Mouse (Mus musculus): ENCODE measurements at regions not wholly inside any gene's neighbourhood (a gene's known extent, or its start where the extent isn't known, plus 50 kb on each side); places are given as distances from the start of the nearest gene placed in this dataset.

DNA sequence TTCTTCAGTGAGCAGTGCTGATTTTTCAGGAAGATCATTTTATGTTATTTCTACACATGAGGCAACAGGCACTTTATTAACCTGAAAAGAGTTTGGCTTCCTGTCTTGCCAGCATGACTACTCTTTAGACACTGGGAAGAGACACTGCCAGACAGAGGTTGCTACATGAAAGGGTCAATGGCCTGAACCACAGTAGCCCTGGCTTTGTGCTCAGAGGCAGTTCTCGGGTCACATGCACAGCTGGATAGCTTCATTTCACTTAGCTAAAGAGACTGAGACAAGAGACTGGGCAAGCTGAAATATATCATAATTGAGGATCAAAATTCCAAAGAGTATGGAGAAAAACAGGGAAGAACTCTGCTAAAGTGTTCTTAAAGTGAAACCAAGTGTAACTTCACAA lies 74.9 kb upstream of the Hes1 start:
- H3K27ac ChIP-seq = no peak overlapping the region
- H3K4me3 ChIP-seq = no peak overlapping the region
- no peaks in the 10 kb centered on the region for H3K27me3 ChIP-seq (replicated peaks)
- H3K36me3 ChIP-seq (replicated peaks) = no peaks in the 10 kb centered on the region
- no peak for ATAC-seq (replicated peaks)
- H3K4me1 ChIP-seq = no peaks in the 10 kb centered on the region
- H3K9ac ChIP-seq = no peak overlapping the region
- 45% methylated on average over 1 of the region's 1 CpGs for WGBS
- no peaks in the 10 kb centered on the region for H3K9me3 ChIP-seq
- no peak overlapping the region for H3K4me2 ChIP-seq

DNA sequence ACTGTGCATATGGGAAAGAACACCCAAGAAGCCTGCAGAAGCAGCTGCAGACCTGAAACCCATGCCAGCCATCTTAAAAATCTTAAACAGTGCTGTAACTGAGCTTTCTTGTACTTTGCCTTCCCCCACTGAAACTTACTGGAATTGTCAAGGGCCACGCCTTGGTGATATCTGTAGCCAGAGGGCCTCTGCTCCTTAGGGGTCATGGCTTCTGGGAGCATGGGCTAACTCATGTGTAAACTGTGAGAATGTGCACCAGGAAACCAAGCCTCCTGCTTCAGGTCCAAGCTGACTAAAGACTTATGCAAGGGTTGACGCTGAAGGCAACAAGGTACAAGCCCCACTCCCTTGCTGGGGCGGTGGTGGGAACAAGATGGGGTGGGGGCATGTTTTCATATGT lies 73.8 kb upstream of the Hes1 start:
- ATAC-seq (replicated peaks) = no peak
- 92% methylated on average over 3 of the region's 3 CpGs for WGBS
- no peak overlapping the region for H3K4me3 ChIP-seq
- H3K4me1 ChIP-seq = no peaks in the 10 kb centered on the region
- H3K9ac ChIP-seq = no peak overlapping the region
- H3K36me3 ChIP-seq (replicated peaks) = no peaks in the 10 kb centered on the region
- no peaks in the 10 kb centered on the region for H3K27me3 ChIP-seq (replicated peaks)
- no peak overlapping the region for H3K4me2 ChIP-seq
- no peak overlapping the region for H3K27ac ChIP-seq
- no peaks in the 10 kb centered on the region for H3K9me3 ChIP-seq

DNA sequence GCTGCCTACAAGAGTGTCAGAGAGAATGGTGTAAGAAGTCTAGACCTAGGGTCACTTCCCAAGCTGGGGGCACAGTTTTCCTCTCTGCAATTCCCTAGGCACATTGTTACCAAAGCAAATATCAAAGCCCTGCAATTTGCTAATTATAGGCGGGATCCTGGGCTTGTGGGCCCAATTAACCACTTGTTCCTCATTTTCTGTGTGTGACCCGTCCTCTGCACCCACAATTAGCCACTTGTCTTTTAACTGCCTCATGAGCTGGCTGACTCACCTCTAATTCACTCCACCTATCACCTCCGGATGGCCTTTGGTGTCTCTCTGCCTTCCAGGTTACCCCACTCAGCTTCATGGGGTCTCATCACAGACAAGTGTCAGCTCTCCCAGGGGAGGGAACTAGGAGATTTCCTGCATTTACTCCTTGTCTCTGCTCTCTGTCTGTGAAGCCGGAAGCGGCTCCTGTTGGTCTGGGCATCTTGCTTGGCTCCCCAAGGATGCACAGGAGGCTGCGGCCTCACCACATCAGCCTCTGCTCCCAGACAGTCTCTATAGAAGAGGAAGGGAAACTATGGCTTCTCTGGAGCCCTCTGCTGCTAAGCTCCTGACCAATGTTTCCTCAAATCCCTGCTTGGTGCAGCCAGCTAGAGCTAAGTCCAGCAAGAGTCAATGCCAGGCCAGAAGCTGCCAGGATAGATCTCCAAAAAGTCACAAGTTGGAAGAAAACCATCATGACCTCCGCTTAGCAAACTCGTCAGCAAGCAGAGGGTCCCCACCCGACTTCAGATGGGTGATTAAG lies 73.2 kb upstream of the Hes1 start:
- H3K9ac ChIP-seq = no peak overlapping the region
- no peaks in the 10 kb centered on the region for H3K27me3 ChIP-seq (replicated peaks)
- H3K4me2 ChIP-seq = no peak overlapping the region
- no peaks in the 10 kb centered on the region for H3K9me3 ChIP-seq
- ATAC-seq (replicated peaks) = no peak
- H3K27ac ChIP-seq = no peak overlapping the region
- no peaks in the 10 kb centered on the region for H3K4me1 ChIP-seq
- H3K4me3 ChIP-seq = no peak overlapping the region
- H3K36me3 ChIP-seq (replicated peaks) = no peaks in the 10 kb centered on the region
- 84% methylated on average over 9 of the region's 9 CpGs for WGBS

DNA sequence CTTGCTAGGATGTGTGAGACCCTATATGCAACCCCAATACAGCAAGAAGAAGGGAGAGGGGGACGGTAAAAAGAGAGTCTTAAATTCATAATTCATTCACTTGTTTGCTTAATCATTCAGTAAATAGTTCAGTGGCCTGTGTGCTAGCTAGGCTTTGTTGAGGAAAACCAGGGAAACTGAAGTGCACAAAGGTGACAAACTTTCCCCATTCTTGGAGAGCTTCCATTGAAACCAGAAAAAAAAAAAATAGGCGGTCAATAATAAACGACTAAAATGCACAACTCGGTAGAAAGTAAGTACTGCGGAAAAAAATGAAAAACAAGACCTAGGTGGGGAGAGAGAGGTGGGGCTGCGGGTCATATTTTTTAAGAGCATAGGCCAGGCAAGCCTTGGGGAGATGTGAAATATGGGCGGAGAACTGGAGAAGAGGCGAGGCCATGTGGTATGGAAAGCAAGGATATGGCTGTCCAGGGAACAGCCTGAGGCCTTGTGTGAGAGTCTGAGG lies 72.3 kb upstream of the Hes1 start:
- WGBS = 92% methylated on average over 8 of the region's 8 CpGs
- no peak overlapping the region for H3K4me3 ChIP-seq
- no peak overlapping the region for H3K4me2 ChIP-seq
- no peaks in the 10 kb centered on the region for H3K4me1 ChIP-seq
- H3K9ac ChIP-seq = no peak overlapping the region
- no peak overlapping the region for H3K27ac ChIP-seq
- no peaks in the 10 kb centered on the region for H3K9me3 ChIP-seq
- no peak for ATAC-seq (replicated peaks)
- no peaks in the 10 kb centered on the region for H3K27me3 ChIP-seq (replicated peaks)
- no peaks in the 10 kb centered on the region for H3K36me3 ChIP-seq (replicated peaks)

GRCm38 (mm10) chr16:29993111-29993510 lies 71.1 kb upstream of the Hes1 start:
- no peaks in the 10 kb centered on the region for H3K4me1 ChIP-seq
- no peaks in the 10 kb centered on the region for H3K9me3 ChIP-seq
- no peak overlapping the region for H3K27ac ChIP-seq
- no peaks in the 10 kb centered on the region for H3K27me3 ChIP-seq (replicated peaks)
- 83% methylated on average over 7 of the region's 7 CpGs for WGBS
- no peak overlapping the region for H3K4me2 ChIP-seq
- no peak overlapping the region for H3K9ac ChIP-seq
- H3K4me3 ChIP-seq = no peak overlapping the region
- ATAC-seq (replicated peaks) = no peak
- no peaks in the 10 kb centered on the region for H3K36me3 ChIP-seq (replicated peaks)

DNA sequence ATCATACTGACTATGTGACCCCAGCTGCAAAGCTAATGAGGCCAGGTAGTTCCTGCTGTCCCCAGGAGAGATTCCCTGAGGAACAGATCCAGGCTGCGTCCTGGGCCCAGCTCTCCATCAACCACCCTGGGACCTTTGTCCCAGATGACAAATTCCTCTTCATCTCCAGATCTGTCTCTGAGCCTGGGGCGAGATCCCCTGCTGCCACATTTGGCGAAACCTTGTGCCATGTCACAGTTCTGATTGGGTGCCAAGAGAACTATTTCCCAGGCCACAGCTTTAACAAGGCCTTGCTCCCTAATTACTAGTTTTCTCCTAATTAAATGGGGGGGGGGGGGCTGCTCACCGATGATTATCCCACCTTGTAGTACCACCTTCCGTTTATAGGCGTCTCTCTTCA lies 70.6 kb upstream of the Hes1 start:
- WGBS = 65% methylated on average over 6 of the region's 6 CpGs
- Histone ChIP-seq H3K36me3 (replicated peaks) (no peaks in the 10 kb centered on the region), H3K4me1 (no peaks in the 10 kb centered on the region), H3K27ac (no peak overlapping the region), H3K9me3 (no peaks in the 10 kb centered on the region), H3K27me3 (replicated peaks) (no peaks in the 10 kb centered on the region), H3K9ac (no peak overlapping the region), H3K4me2 (no peak overlapping the region), H3K4me3 (no peak overlapping the region)
- ATAC-seq (replicated peaks) = no peak

- ATAC-seq (replicated peaks) = no peak
- Histone ChIP-seq H3K4me3 (no peak overlapping the region), H3K36me3 (replicated peaks) (no peaks in the 10 kb centered on the region), H3K9ac (no peak overlapping the region), H3K4me2 (no peak overlapping the region), H3K27ac (no peak overlapping the region), H3K27me3 (replicated peaks) (no peaks in the 10 kb centered on the region), H3K9me3 (no peaks in the 10 kb centered on the region), H3K4me1 (no peaks in the 10 kb centered on the region)
- WGBS = 47% methylated on average over 12 of the region's 12 CpGs
These were observed 67.8 kb upstream of the Hes1 start for GRCm38 (mm10) chr16:29996139-29997069.

DNA sequence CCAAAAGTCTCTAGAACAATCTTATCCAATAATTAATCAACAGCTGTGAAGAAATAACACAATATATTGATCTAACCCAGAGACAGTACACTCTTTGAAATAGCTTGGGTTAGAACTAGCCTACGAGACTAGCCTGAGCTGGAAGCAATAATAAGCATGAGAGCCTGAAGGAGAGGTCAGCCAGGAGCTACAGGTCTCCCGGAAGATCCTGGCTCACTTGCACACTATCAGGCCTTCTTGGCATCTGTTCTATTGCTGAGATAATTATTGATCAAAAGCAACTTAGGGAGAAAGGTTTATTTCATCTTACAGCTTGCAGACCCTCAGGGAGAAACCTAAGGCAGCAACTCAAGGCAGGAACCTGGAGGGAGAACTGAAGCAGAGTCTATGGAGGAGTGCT lies 64.0 kb upstream of the Hes1 start:
- WGBS = 91% methylated on average over 2 of the region's 2 CpGs

GRCm38 (mm10) chr16:30005124-30005523 lies 59.1 kb upstream of the Hes1 start:
- H3K9ac ChIP-seq = no peak overlapping the region
- H3K9me3 ChIP-seq = no peaks in the 10 kb centered on the region
- no peaks in the 10 kb centered on the region for H3K36me3 ChIP-seq (replicated peaks)
- H3K4me2 ChIP-seq = no peak overlapping the region
- no peak overlapping the region for H3K4me3 ChIP-seq
- peaks cover 17% of the 10 kb centered on the region for H3K4me1 ChIP-seq
- no peak for ATAC-seq (replicated peaks)
- H3K27me3 ChIP-seq (replicated peaks) = peaks cover 12% of the 10 kb centered on the region; the same call in 1 of the 2 replicates
- H3K27ac ChIP-seq = no peak overlapping the region
- WGBS = 75% methylated on average over 3 of the region's 3 CpGs

More for the DNA sequence above, 64.0 kb upstream of the Hes1 start:
- no peak overlapping the region for H3K27ac ChIP-seq
- no peaks in the 10 kb centered on the region for H3K4me1 ChIP-seq
- no peak for ATAC-seq (replicated peaks)
- no peaks in the 10 kb centered on the region for H3K9me3 ChIP-seq
- no peak overlapping the region for H3K4me3 ChIP-seq
- H3K36me3 ChIP-seq (replicated peaks) = no peaks in the 10 kb centered on the region
- H3K9ac ChIP-seq = no peak overlapping the region
- H3K27me3 ChIP-seq (replicated peaks) = no peaks in the 10 kb centered on the region; the same call in 1 of the 2 replicates
- no peak overlapping the region for H3K4me2 ChIP-seq

DNA sequence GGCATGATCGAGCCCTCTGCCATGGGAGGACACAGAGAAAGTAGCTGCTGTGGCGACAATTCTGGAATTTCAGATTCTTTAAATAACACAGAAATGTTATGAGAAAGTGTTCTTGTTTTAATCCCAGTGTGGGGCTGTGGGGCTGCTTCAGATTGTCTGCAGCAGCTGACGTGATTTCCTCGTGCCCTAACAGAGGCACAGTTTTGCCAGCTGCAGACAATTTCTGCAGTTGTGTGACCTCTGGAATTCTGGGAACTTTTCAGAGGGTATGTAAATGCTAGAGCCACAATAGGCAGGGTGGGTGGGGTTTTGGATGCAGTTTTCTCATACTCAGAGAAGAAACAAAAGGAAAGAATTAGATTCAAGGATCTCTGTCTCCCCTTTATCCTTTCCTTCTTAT lies 57.4 kb upstream of the Hes1 start:
- ATAC-seq (replicated peaks) = no peak
- no peaks in the 10 kb centered on the region for H3K9me3 ChIP-seq
- no peak overlapping the region for H3K4me3 ChIP-seq
- peaks cover 17% of the 10 kb centered on the region for H3K4me1 ChIP-seq
- no peak overlapping the region for H3K27ac ChIP-seq
- H3K4me2 ChIP-seq = no peak overlapping the region
- H3K9ac ChIP-seq = no peak overlapping the region
- 61% methylated on average over 4 of the region's 4 CpGs for WGBS
- H3K36me3 ChIP-seq (replicated peaks) = no peaks in the 10 kb centered on the region
- peaks cover 13% of the 10 kb centered on the region; the same call in 1 of the 2 replicates for H3K27me3 ChIP-seq (replicated peaks)

- ATAC-seq (replicated peaks) = peak; percentile 95
- H3K4me2 ChIP-seq = peak overlapping the region; percentile 97
- H3K27ac ChIP-seq = peak overlapping the region; percentile 55
- peak overlapping the region; percentile 56 for H3K9ac ChIP-seq
- H3K36me3 ChIP-seq (replicated peaks) = no peaks in the 10 kb centered on the region
- H3K4me1 ChIP-seq = peaks cover 17% of the 10 kb centered on the region
- WGBS = under 1% methylated on average over 61 of the region's 62 CpGs
- peaks cover 17% of the 10 kb centered on the region; the same call in 1 of the 2 replicates for H3K27me3 ChIP-seq (replicated peaks)
- H3K4me3 ChIP-seq = peak overlapping the region; percentile 53
- no peaks in the 10 kb centered on the region for H3K9me3 ChIP-seq
These were observed 55.5 kb upstream of the Hes1 start for GRCm38 (mm10) chr16:30008451-30009357.
